Mouse (Mus musculus) midbrain, embryonic 15.5 days (tissue): ENCODE results near the gene Atp6ap1. TPM values are rescaled to one million over a fixed set of nuclear protein-coding genes. Genes with fewer than 3 reads are reported as not detected.

ENCODE experiments used
- ATAC-seq: fragments of 200-750 bp; cut with Nextera tagmentation; replicated peaks from 2 replicates; pipeline ENCODE4 v1.8.0; 2017; ENCODE audit warnings: moderate TSS enrichment
- H3K27ac ChIP-seq: fragments of 300-500 bp; sonication (generic); 2 replicates; pipeline ENCODE4 v1.5.1; 2015; ENCODE audit warnings: mild to moderate bottlenecking, inconsistent platforms
- H3K27me3 ChIP-seq: fragments of 300-500 bp; sonication (generic); replicated peaks from 2 replicates; pipeline ENCODE4 v1.6.1; 2015; ENCODE audit warnings: inconsistent platforms
- H3K36me3 ChIP-seq: fragments of 300-500 bp; sonication (generic); replicated peaks from 2 replicates; pipeline ENCODE4 v1.6.1; 2015; ENCODE audit warnings: inconsistent platforms
- H3K4me1 ChIP-seq: fragments of 300-500 bp; sonication (generic); 2 replicates; pipeline ENCODE4 v1.6.1; 2015; ENCODE audit warnings: inconsistent platforms
- H3K4me2 ChIP-seq: fragments of 300-500 bp; sonication (generic); 2 replicates; pipeline ENCODE4 v1.6.1; 2015; ENCODE audit warnings: inconsistent platforms, mild to moderate bottlenecking, moderate library complexity
- H3K4me3 ChIP-seq: fragments of 300-500 bp; sonication (generic); 2 replicates; pipeline ENCODE4 v1.5.1; 2015; ENCODE audit warnings: mild to moderate bottlenecking, inconsistent platforms
- H3K9ac ChIP-seq: fragments of 300-500 bp; sonication (generic); 2 replicates; pipeline ENCODE4 v1.6.1; 2015; ENCODE audit warnings: mild to moderate bottlenecking, inconsistent platforms
- H3K9me3 ChIP-seq: fragments of 300-500 bp; sonication (generic); 2 replicates; pipeline ENCODE4 v1.6.1; 2016; ENCODE audit warnings: inconsistent platforms
- WGBS: fragments of 180-500 bp; shearing (Covaris S2); methylation state at CpG from one replicate; pipeline ENCODE4 v1.1.7; 2015; ENCODE audit warnings: mixed read lengths; 5-methylcytosine and 5-hydroxymethylcytosine counted together
- polyA plus RNA-seq: library from polyadenylated mRNA; unstranded; fragments of >200 nt; fragmentation: Nextera tagmentation; extraction: Ambion mirVana; gene quantifications from 2 replicates; pipeline ENCODE4 v1.2.1, GENCODE M21; 2015

Atp6ap1 gene
- polyA plus RNA-seq, 1 experiment from 2014 or later, result 309 TPM

GRCm38 (mm10) chrX:74273422-74274322, 23.2 kb upstream of the Atp6ap1 start:
- Histone ChIP-seq H3K27me3 (no peaks in the 10 kb centered on the region), H3K4me1 (peaks cover 11% of the 10 kb centered on the region; the same call in 1 of the 2 replicates), H3K27ac (no peak overlapping the region; the same call in 1 of the 2 replicates), H3K36me3 (no peaks in the 10 kb centered on the region), H3K4me2 (no peak overlapping the region), H3K4me3 (no peak overlapping the region), H3K9me3 (no peaks in the 10 kb centered on the region), H3K9ac (no peak overlapping the region)
- WGBS, result 38% methylated on average over 10 of the region's 10 CpGs
- no peak for ATAC-seq

- H3K36me3 ChIP-seq, result no peaks in the 10 kb centered on the region
- H3K4me3 ChIP-seq, result no peak overlapping the region
- 75% methylated on average over 8 of the region's 8 CpGs for WGBS
- H3K4me1 ChIP-seq, result 0 out of 2 replicates have a peak, but pooled peaks cover 6% of the 10 kb centered on the region
- ATAC-seq, result no peak
- no peak overlapping the region for H3K27ac ChIP-seq
- no peak overlapping the region for H3K9ac ChIP-seq
- no peaks in the 10 kb centered on the region for H3K27me3 ChIP-seq
- H3K9me3 ChIP-seq, result no peaks in the 10 kb centered on the region
- no peak overlapping the region for H3K4me2 ChIP-seq
These were observed 19.0 kb upstream of the Atp6ap1 start for GRCm38 (mm10) chrX:74277916-74278315.

GRCm38 (mm10) chrX:74281041-74281731, 15.7 kb upstream of the Atp6ap1 start:
- Histone ChIP-seq H3K27ac (peak overlapping the region; percentile 85; the same call in 1 of the 2 replicates), H3K4me3 (peak overlapping the region; percentile 60), H3K4me2 (peak overlapping the region; percentile 72), H3K4me1 (peaks cover 16% of the 10 kb centered on the region), H3K9me3 (no peaks in the 10 kb centered on the region), H3K27me3 (no peaks in the 10 kb centered on the region), H3K36me3 (no peaks in the 10 kb centered on the region), H3K9ac (peak overlapping the region; percentile 50)
- 24% methylated on average over 14 of the region's 14 CpGs for WGBS
- ATAC-seq, result no peak

GRCm38 (mm10) chrX:74281732-74282394, 15.0 kb upstream of the Atp6ap1 start, which contains the start of the genes Taz and Dnase1l1:
TSS of gene Taz (plus strand) at chrX:74281912.
TSS of gene Dnase1l1 (minus strand) at chrX:74282337.
- peak; percentile 73 for ATAC-seq
- Histone ChIP-seq H3K4me3 (peak within 1 kb of the TSS; percentile 60), H3K4me1 (peaks cover 16% of the 10 kb centered on the region), H3K36me3 (no peaks in the 10 kb centered on the region), H3K9ac (peak within 1 kb of the TSS; percentile 73), H3K27me3 (no peaks in the 10 kb centered on the region), H3K4me2 (peak within 1 kb of the TSS; percentile 72), H3K27ac (peak within 1 kb of the TSS; percentile 85), H3K9me3 (no peaks in the 10 kb centered on the region)
- 23% methylated on average over 16 of the region's 16 CpGs for WGBS

- H3K27me3 ChIP-seq, result no peaks in the 10 kb centered on the region
- peak overlapping the region; percentile 72 for H3K4me2 ChIP-seq
- H3K36me3 ChIP-seq, result no peaks in the 10 kb centered on the region
- H3K4me3 ChIP-seq, result peak overlapping the region; percentile 60
- peak overlapping the region; percentile 73 for H3K9ac ChIP-seq
- peak; percentile 86 for ATAC-seq
- no peaks in the 10 kb centered on the region for H3K9me3 ChIP-seq
- peak overlapping the region; percentile 85 for H3K27ac ChIP-seq
- H3K4me1 ChIP-seq, result peaks cover 16% of the 10 kb centered on the region
- WGBS, result 24% methylated on average over 39 of the region's 39 CpGs
These were observed 14.4 kb upstream of the Atp6ap1 start for GRCm38 (mm10) chrX:74282395-74283091.

GRCm38 (mm10) chrX:74283092-74283437, 13.8 kb upstream of the Atp6ap1 start:
- Histone ChIP-seq H3K36me3 (no peaks in the 10 kb centered on the region), H3K4me2 (peak overlapping the region; percentile 72), H3K27ac (peak overlapping the region; percentile 85), H3K4me3 (peak overlapping the region; percentile 60), H3K9ac (peak overlapping the region; percentile 73), H3K9me3 (no peaks in the 10 kb centered on the region), H3K27me3 (no peaks in the 10 kb centered on the region), H3K4me1 (peaks cover 16% of the 10 kb centered on the region)
- 40% methylated on average over 5 of the region's 5 CpGs for WGBS
- ATAC-seq, result peak; percentile 43

- no peak overlapping the region for H3K9ac ChIP-seq
- H3K9me3 ChIP-seq, result no peaks in the 10 kb centered on the region
- H3K27ac ChIP-seq, result no peak overlapping the region
- H3K36me3 ChIP-seq, result no peaks in the 10 kb centered on the region
- H3K4me1 ChIP-seq, result 0 out of 2 replicates have a peak, but pooled peaks cover 2% of the 10 kb centered on the region
- no peak overlapping the region for H3K4me2 ChIP-seq
- H3K27me3 ChIP-seq, result no peaks in the 10 kb centered on the region
- 73% methylated on average over 4 of the region's 4 CpGs for WGBS
- H3K4me3 ChIP-seq, result no peak overlapping the region
- no peak for ATAC-seq
These were observed 3.5 kb upstream of the Atp6ap1 start for GRCm38 (mm10) chrX:74293431-74293830.

- Histone ChIP-seq H3K4me2 (no peak overlapping the region), H3K4me1 (0 out of 2 replicates have a peak, but pooled peaks cover 8% of the 10 kb centered on the region)
These were observed 1.5 kb downstream of the Atp6ap1 start for GRCm38 (mm10) chrX:74298348-74298747.

GRCm38 (mm10) chrX:74299721-74300120, 2.8 kb downstream of the Atp6ap1 start:
- no peak for ATAC-seq
- no peaks in the 10 kb centered on the region for H3K9me3 ChIP-seq
- H3K27me3 ChIP-seq, result no peaks in the 10 kb centered on the region
- H3K4me2 ChIP-seq, result no peak overlapping the region
- no peak overlapping the region for H3K27ac ChIP-seq
- no peak overlapping the region for H3K4me3 ChIP-seq
- no peak overlapping the region for H3K9ac ChIP-seq
- 0 out of 2 replicates have a peak, but pooled peaks cover 10% of the 10 kb centered on the region for H3K36me3 ChIP-seq
- 96% methylated on average over 3 of the region's 3 CpGs for whole genome bisulfite sequencing
- peaks cover 17% of the 10 kb centered on the region for H3K4me1 ChIP-seq

More at GRCm38 (mm10) chrX:74298348-74298747, 1.5 kb downstream of the Atp6ap1 start:
- Histone ChIP-seq H3K9me3 (no peaks in the 10 kb centered on the region), H3K36me3 (0 out of 2 replicates have a peak, but pooled peaks cover 8% of the 10 kb centered on the region), H3K4me3 (no peak overlapping the region), H3K9ac (no peak overlapping the region), H3K27ac (no peak overlapping the region), H3K27me3 (no peaks in the 10 kb centered on the region)
- 68% methylated on average over 1 of the region's 1 CpGs for WGBS
- ATAC-seq, result no peak

GRCm38 (mm10) chrX:74304867-74305700, 8.2 kb downstream of the Atp6ap1 start, which contains the start of gene Gdi1:
TSS of gene Gdi1 (plus strand) at chrX:74304998.
- Histone ChIP-seq H3K4me1 (peaks cover 45% of the 10 kb centered on the region), H3K27me3 (no peaks in the 10 kb centered on the region), H3K4me3 (peak within 1 kb of the TSS; percentile 55), H3K9me3 (no peaks in the 10 kb centered on the region), H3K4me2 (peak within 1 kb of the TSS; percentile 63), H3K27ac (peak within 1 kb of the TSS; percentile 94), H3K9ac (peak within 1 kb of the TSS; percentile 60), H3K36me3 (0 out of 2 replicates have a peak, but pooled peaks cover 13% of the 10 kb centered on the region)
- peak; percentile 85 for ATAC-seq
- WGBS, result 31% methylated on average over 41 of the region's 41 CpGs
